Mouse (Mus musculus) lung, embryonic 16.5 days (tissue): ENCODE results near the gene Fmnl2. TPM values are rescaled to one million over a fixed set of nuclear protein-coding genes. Genes with fewer than 3 reads are reported as not detected.

Experiments used
- ATAC-seq: fragments of 200-750 bp; cut with Nextera tagmentation; 2 replicates; pipeline ENCODE4 v1.8.0; 2017; ENCODE audit warnings: low read depth, mild to moderate bottlenecking, moderate library complexity
- H3K27ac ChIP-seq: fragments of 300-500 bp; sonication (generic); 2 replicates; pipeline ENCODE4 v1.5.1; 2014; ENCODE audit warnings: mild to moderate bottlenecking, control low read depth, low read length
- H3K27me3 ChIP-seq: fragments of 300-500 bp; sonication (generic); 2 replicates; pipeline ENCODE4 v1.6.1; 2014; ENCODE audit warnings: low read depth, low read length, mixed read lengths; ENCODE audit not compliant: control insufficient read depth, insufficient read depth
- H3K36me3 ChIP-seq: fragments of 300-500 bp; sonication (generic); 2 replicates; pipeline ENCODE4 v1.6.1; 2014; ENCODE audit warnings: low read length; ENCODE audit not compliant: control insufficient read depth, insufficient read depth
- H3K4me1 ChIP-seq: fragments of 300-500 bp; sonication (generic); replicated peaks from 2 replicates; pipeline ENCODE4 v1.6.1; 2014; ENCODE audit warnings: low read length, mixed read lengths; ENCODE audit not compliant: control insufficient read depth, insufficient read depth
- H3K4me2 ChIP-seq: fragments of 300-500 bp; sonication (generic); 2 replicates; pipeline ENCODE4 v1.6.1; 2014; ENCODE audit warnings: low read depth, low read length, control low read depth
- H3K4me3 ChIP-seq: fragments of 300-500 bp; sonication (generic); 2 replicates; pipeline ENCODE4 v1.5.1; 2014; ENCODE audit warnings: mild to moderate bottlenecking, low read length, control low read depth
- H3K9ac ChIP-seq: fragments of 300-500 bp; sonication (generic); 2 replicates; pipeline ENCODE4 v1.6.1; 2014; ENCODE audit warnings: low read length, control low read depth
- H3K9me3 ChIP-seq: fragments of 300-500 bp; sonication (generic); 2 replicates; pipeline ENCODE4 v1.6.1; 2016; ENCODE audit warnings: low read length; ENCODE audit not compliant: control insufficient read depth
- WGBS: fragments of 180-500 bp; shearing (Covaris S2); extraction: QIAGEN DNeasy Blood & Tissue Kit; methylation state at CpG from one replicate; pipeline ENCODE4 v1.1.7; 2014; 5-methylcytosine and 5-hydroxymethylcytosine counted together
- polyA plus RNA-seq: library from polyadenylated mRNA; unstranded; fragments of >200 nt; fragmentation: Nextera tagmentation; extraction: Ambion mirVana; gene quantifications from 2 replicates; pipeline ENCODE4 v1.2.1, GENCODE M21; 2015

Gene Fmnl2
- polyA plus RNA-seq, 1 experiment from 2014 or later = 2.4 TPM

- no peak overlapping the region for H3K4me2 ChIP-seq
- peak; percentile 68 for ATAC-seq
- H3K36me3 ChIP-seq = no peaks in the 10 kb centered on the region
- H3K4me1 ChIP-seq = peaks cover 17% of the 10 kb centered on the region
- no peaks in the 10 kb centered on the region for H3K27me3 ChIP-seq
- H3K9ac ChIP-seq = no peak overlapping the region
- H3K4me3 ChIP-seq = no peak overlapping the region
- H3K27ac ChIP-seq = no peak overlapping the region
- H3K9me3 ChIP-seq = no peaks in the 10 kb centered on the region
- 63% methylated on average over 8 of the region's 8 CpGs for WGBS
These were observed 97.4 kb downstream of the Fmnl2 start for GRCm38 (mm10) chr2:52955090-52955489.

DNA sequence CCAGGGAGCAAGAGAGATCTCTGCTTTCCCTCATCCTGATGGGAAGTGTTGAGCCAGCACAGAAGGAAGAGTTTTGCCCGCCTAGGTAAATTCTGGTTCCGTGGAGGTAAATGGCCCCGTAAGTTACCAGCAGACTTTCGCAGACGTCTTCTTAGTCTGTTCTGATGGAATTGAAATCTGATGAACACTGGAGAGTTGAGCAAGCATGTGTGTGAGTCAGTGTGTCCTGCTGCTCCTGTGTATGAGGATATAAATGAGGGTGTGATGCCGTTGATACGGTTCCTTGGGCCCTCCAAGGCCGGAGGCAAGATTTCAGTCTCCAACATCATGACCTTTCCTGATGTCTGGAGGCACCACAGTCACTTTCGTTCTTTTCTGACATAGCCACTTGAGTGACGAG lies 98.2 kb downstream of the Fmnl2 start:
- H3K4me3 ChIP-seq = no peak overlapping the region
- H3K9ac ChIP-seq = no peak overlapping the region
- no peak overlapping the region for H3K27ac ChIP-seq
- no peaks in the 10 kb centered on the region for H3K36me3 ChIP-seq
- H3K4me1 ChIP-seq = peaks cover 17% of the 10 kb centered on the region
- WGBS = 87% methylated on average over 10 of the region's 10 CpGs
- H3K27me3 ChIP-seq = no peaks in the 10 kb centered on the region
- H3K4me2 ChIP-seq = no peak overlapping the region
- ATAC-seq = no peak
- no peaks in the 10 kb centered on the region for H3K9me3 ChIP-seq

- H3K9me3 ChIP-seq = no peaks in the 10 kb centered on the region
- H3K9ac ChIP-seq = no peak overlapping the region
- H3K36me3 ChIP-seq = no peaks in the 10 kb centered on the region
- peaks cover 17% of the 10 kb centered on the region for H3K4me1 ChIP-seq
- no peak overlapping the region for H3K4me2 ChIP-seq
- no peak for ATAC-seq
- no peaks in the 10 kb centered on the region for H3K27me3 ChIP-seq
- H3K27ac ChIP-seq = no peak overlapping the region
- no peak overlapping the region for H3K4me3 ChIP-seq
- 55% methylated on average over 8 of the region's 8 CpGs for WGBS
These were observed 100.3 kb downstream of the Fmnl2 start for GRCm38 (mm10) chr2:52957771-52958534.

- Histone ChIP-seq H3K4me1 (peaks cover 17% of the 10 kb centered on the region), H3K27me3 (no peaks in the 10 kb centered on the region), H3K27ac (no peak overlapping the region), H3K9me3 (no peaks in the 10 kb centered on the region), H3K36me3 (no peaks in the 10 kb centered on the region), H3K4me3 (peak overlapping the region; percentile 25), H3K4me2 (peak overlapping the region; percentile 42), H3K9ac (peak overlapping the region; percentile 26; the same call in 1 of the 2 replicates)
- peak; percentile 77 for ATAC-seq
- 12% methylated on average over 15 of the region's 15 CpGs for WGBS
These were observed 101.1 kb downstream of the Fmnl2 start for GRCm38 (mm10) chr2:52958535-52959290.

DNA sequence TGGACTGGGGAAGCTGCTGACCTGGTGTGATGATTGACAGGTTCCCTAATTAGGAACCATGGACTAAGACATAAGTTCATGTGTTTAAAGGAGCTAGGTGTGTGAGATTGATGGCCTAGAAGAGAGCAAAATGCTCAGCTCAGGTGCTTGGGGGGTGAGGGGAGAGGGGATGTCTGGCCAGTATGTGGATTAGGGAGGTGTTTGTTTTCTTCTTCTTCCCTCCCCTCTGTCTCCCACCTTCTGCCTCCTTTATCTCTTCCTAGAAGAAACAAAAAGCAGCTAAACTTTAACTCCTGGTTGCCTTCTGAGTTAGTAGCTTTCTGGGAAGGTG lies 101.6 kb downstream of the Fmnl2 start:
- no peak for ATAC-seq
- H3K36me3 ChIP-seq = no peaks in the 10 kb centered on the region
- H3K9me3 ChIP-seq = no peaks in the 10 kb centered on the region
- peak overlapping the region; percentile 26; the same call in 1 of the 2 replicates for H3K9ac ChIP-seq
- H3K4me2 ChIP-seq = peak overlapping the region; percentile 42
- H3K4me3 ChIP-seq = peak overlapping the region; percentile 25
- no peaks in the 10 kb centered on the region for H3K27me3 ChIP-seq
- peaks cover 17% of the 10 kb centered on the region for H3K4me1 ChIP-seq
- no peak overlapping the region for H3K27ac ChIP-seq

DNA sequence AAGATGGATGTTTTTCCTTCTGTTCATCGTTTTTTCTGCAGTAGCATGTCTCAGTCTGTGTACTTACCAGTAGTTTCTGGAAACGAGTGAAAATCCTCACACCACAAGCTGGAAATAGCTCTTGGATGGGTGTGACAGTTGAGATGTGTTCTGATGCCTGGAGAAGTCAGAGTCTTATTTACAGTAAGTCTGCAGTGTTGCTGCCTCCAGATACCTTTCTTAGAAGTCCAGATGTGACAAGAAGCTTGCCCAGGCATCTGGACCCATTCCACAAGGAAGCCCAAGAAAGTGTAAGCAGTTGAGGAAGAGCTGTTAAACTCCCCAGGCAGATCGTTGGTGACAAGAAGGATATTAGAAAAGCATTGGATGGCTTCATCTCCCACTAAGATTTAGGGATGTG lies 102.3 kb downstream of the Fmnl2 start:
- WGBS = 23% methylated on average over 3 of the region's 3 CpGs
- no peak overlapping the region for H3K27ac ChIP-seq
- H3K4me1 ChIP-seq = peaks cover 17% of the 10 kb centered on the region
- H3K4me3 ChIP-seq = no peak overlapping the region
- no peaks in the 10 kb centered on the region for H3K36me3 ChIP-seq
- no peak overlapping the region for H3K9ac ChIP-seq
- no peak for ATAC-seq
- H3K4me2 ChIP-seq = no peak overlapping the region
- H3K9me3 ChIP-seq = no peaks in the 10 kb centered on the region
- no peaks in the 10 kb centered on the region for H3K27me3 ChIP-seq

DNA sequence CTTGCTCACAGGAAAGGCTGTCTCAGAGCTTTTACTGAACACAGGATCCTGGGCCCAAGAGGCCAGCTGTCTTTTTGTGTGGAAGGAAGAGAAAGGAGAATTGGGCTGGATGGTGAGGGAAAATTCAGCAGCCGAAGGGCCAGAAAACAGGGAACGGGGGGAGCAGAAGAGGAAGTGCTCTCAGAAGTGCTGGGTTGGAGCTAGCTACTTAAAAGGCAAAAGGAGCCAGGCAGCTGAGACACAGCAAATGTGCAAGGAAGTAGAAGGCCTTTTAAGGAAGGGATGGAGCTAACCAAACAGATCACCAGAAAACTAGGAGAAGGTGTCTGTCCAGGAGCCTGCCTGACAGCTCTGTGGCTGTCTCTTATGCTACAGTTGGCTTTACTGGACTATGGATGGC lies 103.0 kb downstream of the Fmnl2 start:
- H3K4me2 ChIP-seq = no peak overlapping the region
- no peak for ATAC-seq
- WGBS = 51% methylated on average over 2 of the region's 2 CpGs
- H3K4me1 ChIP-seq = peaks cover 17% of the 10 kb centered on the region
- no peaks in the 10 kb centered on the region for H3K9me3 ChIP-seq
- no peaks in the 10 kb centered on the region for H3K36me3 ChIP-seq
- no peak overlapping the region for H3K9ac ChIP-seq
- H3K27ac ChIP-seq = no peak overlapping the region
- H3K4me3 ChIP-seq = no peak overlapping the region
- H3K27me3 ChIP-seq = no peaks in the 10 kb centered on the region

DNA sequence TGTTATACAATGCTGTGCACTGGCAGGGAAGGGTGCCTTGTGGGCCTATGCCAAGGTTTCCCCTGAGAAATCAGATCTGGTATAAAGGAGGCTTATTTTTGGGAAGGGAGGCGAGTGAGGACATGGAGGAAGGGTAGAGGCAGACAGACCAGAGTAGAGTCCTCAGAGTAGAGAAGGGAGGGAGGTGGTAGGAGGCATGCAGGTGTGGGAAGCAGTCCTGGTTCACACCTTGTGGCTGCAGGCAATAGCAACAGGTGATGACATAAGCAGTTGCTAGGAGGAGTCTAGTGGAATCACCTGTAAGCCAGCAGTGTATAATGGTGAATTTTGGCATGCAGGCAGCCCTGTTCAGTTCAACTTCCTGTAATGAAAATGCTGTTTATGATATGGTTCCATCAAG lies 105.8 kb downstream of the Fmnl2 start:
- no peak overlapping the region for H3K27ac ChIP-seq
- H3K4me3 ChIP-seq = no peak overlapping the region
- no peak overlapping the region for H3K4me2 ChIP-seq
- peaks cover 14% of the 10 kb centered on the region for H3K4me1 ChIP-seq
- no peaks in the 10 kb centered on the region for H3K9me3 ChIP-seq
- WGBS = 87% methylated on average over 1 of the region's 1 CpGs
- no peak overlapping the region for H3K9ac ChIP-seq
- no peaks in the 10 kb centered on the region for H3K27me3 ChIP-seq
- ATAC-seq = no peak
- H3K36me3 ChIP-seq = no peaks in the 10 kb centered on the region

GRCm38 (mm10) chr2:52964386-52964928 lies 106.8 kb downstream of the Fmnl2 start:
- H3K4me1 ChIP-seq = peaks cover 4% of the 10 kb centered on the region; the same call in 1 of the 2 replicates
- no peak overlapping the region for H3K27ac ChIP-seq
- H3K4me3 ChIP-seq = no peak overlapping the region
- no peaks in the 10 kb centered on the region for H3K27me3 ChIP-seq
- H3K4me2 ChIP-seq = no peak overlapping the region
- 61% methylated on average over 7 of the region's 7 CpGs for WGBS
- no peak overlapping the region for H3K9ac ChIP-seq
- no peaks in the 10 kb centered on the region for H3K36me3 ChIP-seq
- no peaks in the 10 kb centered on the region for H3K9me3 ChIP-seq
- ATAC-seq = no peak
